8 mouse cellular contexts compared by ENCODE assay signal in genomic region chr8:71671549-71671965, GRCm38 (mm10). TPM values are rescaled to one million over a fixed set of nuclear protein-coding genes. Genes with fewer than 3 reads are reported as not detected.
DNase-seq lines count a peak whose midpoint lies in the region; ATAC-seq lines count a peak whose summit lies in the region.

Gene Unc13a, minus strand, starts transcription at chr8:71671757.

- peak within 1 kb of the TSS; percentile 60 for H3K4me3 ChIP-seq in brown adipose tissue, adult 24 weeks (ENCODE audit: insufficient read depth, low read depth, low read length)
- peak within 1 kb of the TSS; percentile 51 to 57 for H3K4me3 ChIP-seq in heart, embryonic 14.5 days (ENCODE audit: control insufficient read depth in 1 of 2, insufficient read depth in 1 of 2, low read depth in 1 of 2, low read length in 2 of 2)
- H3K4me3 ChIP-seq in liver, embryonic 12.5 days = peak within 1 kb of the TSS; percentile 58

- under 1% methylated on average over 42 of the region's 42 CpGs for WGBS in heart, embryonic 14.5 days
- 0% methylated on average over 41 of the region's 42 CpGs for WGBS in liver, embryonic 12.5 days (ENCODE audit: insufficient replicate concordance)

- no peaks in the 10 kb centered on the region for H3K36me3 ChIP-seq in heart, embryonic 14.5 days (ENCODE audit: control insufficient read depth, insufficient read depth, low read length)
- no peaks in the 10 kb centered on the region for H3K36me3 ChIP-seq in liver, embryonic 12.5 days
- H3K36me3 ChIP-seq in splenic B cell, adult 2 months (ENCODE audit: control insufficient read depth, insufficient read depth, low read length, poor library complexity, severe bottlenecking) = no peaks in the 10 kb centered on the region

- H3K27ac ChIP-seq in brown adipose tissue, adult 24 weeks (replicated peaks; ENCODE audit: low read depth, low read length) = peak within 1 kb of the TSS; percentile 42; the same call in 1 of the 2 replicates
- peak within 1 kb of the TSS in 1 of 2 experiments; percentile 28; a peak in 2 of 4 replicates for H3K27ac ChIP-seq in heart, embryonic 14.5 days (replicated peaks in 1 of 2; ENCODE audit: control insufficient read depth in 1 of 2, insufficient read depth in 1 of 2, low read depth in 2 of 2, low read length in 2 of 2)
- no peak within 1 kb of the TSS for H3K27ac ChIP-seq in liver, embryonic 12.5 days

- peak; percentile 95 for DNase-seq in CD4-positive, CD25-positive, alpha-beta regulatory T cell, adult 2 months (ENCODE audit: low read depth, low spot score)
- DNase-seq in kidney, postnatal 10 days = peak; percentile 95
- peak; percentile 94 for DNase-seq in naive thymus-derived CD4-positive, alpha-beta T cell, adult 2 months (ENCODE audit: low read depth)
- peak; percentile 93 for DNase-seq in splenic B cell, adult 2 months (ENCODE audit: low read depth, low spot score)

- peak; percentile 83 for ATAC-seq in erythroid progenitor cell, adult 5-6 weeks (replicated peaks; ENCODE audit: low FRiP score, poor library complexity, severe bottlenecking)
- ATAC-seq in heart, embryonic 14.5 days (ENCODE audit: insufficient number of reproducible peaks, insufficient read depth, low FRiP score, low read depth) = peak; percentile 41
- ATAC-seq in liver, embryonic 12.5 days = peak; percentile 59

- H3K4me1 ChIP-seq in brown adipose tissue, adult 24 weeks (ENCODE audit: control insufficient read depth, insufficient read depth, insufficient read length, low read length) = peaks cover 18% of the 10 kb centered on the region
- peaks cover 15 to 47% of the 10 kb centered on the region in 2 experiments for H3K4me1 ChIP-seq in heart, embryonic 14.5 days (ENCODE audit: control insufficient read depth in 2 of 2, insufficient read depth in 2 of 2, low read length in 2 of 2)
- peaks cover 53% of the 10 kb centered on the region for H3K4me1 ChIP-seq in liver, embryonic 12.5 days

- H3K4me2 ChIP-seq in heart, embryonic 14.5 days (ENCODE audit: low read length) = peak within 1 kb of the TSS; percentile 99
- peak within 1 kb of the TSS; percentile 92 for H3K4me2 ChIP-seq in liver, embryonic 12.5 days

- H3K9ac ChIP-seq in heart, embryonic 14.5 days (ENCODE audit: low read length) = peak within 1 kb of the TSS; percentile 65
- H3K9ac ChIP-seq in liver, embryonic 12.5 days = 0 out of 2 replicates have a peak within 1 kb of the TSS, but pooled peaks have one; percentile 29

- no peaks in the 10 kb centered on the region for H3K27me3 ChIP-seq in heart, embryonic 14.5 days (ENCODE audit: control insufficient read depth, insufficient read depth, low read length)
- peaks cover 50% of the 10 kb centered on the region for H3K27me3 ChIP-seq in liver, embryonic 12.5 days (replicated peaks)
- no peaks in the 10 kb centered on the region for H3K27me3 ChIP-seq in splenic B cell, adult 2 months (ENCODE audit: control insufficient read depth, insufficient read depth, low read length, poor library complexity, severe bottlenecking)

- no peaks in the 10 kb centered on the region for H3K9me3 ChIP-seq in heart, embryonic 14.5 days (ENCODE audit: control insufficient read depth, low read length)
- no peaks in the 10 kb centered on the region for H3K9me3 ChIP-seq in liver, embryonic 12.5 days (replicated peaks)

RNA-seq across cellular contexts. Expression of gene Unc13a, which starts in this region (rescaled TPM):
- polyA plus RNA-seq in brown adipose tissue, adult 24 weeks (2012; ENCODE audit: insufficient read depth, insufficient read length, missing spikeins) = 0.32 and 1.6 TPM in 2 replicates
- not detected in 2 replicates for total RNA-seq in erythroid progenitor cell, adult 5-6 weeks (2015; ENCODE audit: low replicate concordance)
- total RNA-seq in erythroid progenitor cell, adult 5-6 weeks (2017; ENCODE audit: low replicate concordance) = not detected in 2 replicates
- polyA plus RNA-seq in heart, embryonic 14.5 days (2014; fragmentation: Nextera tagmentation; extraction: Ambion mirVana) = 0.38 and 0.89 TPM in 2 replicates
- polyA plus RNA-seq in liver, embryonic 12.5 days (2016; fragmentation: Nextera tagmentation; extraction: Ambion mirVana) = 0.22 and 0.31 TPM in 2 replicates

Comparison
In these comparisons a context has a peak if more than half of its experiments do, and no peak if none do; other contexts are left out.
1. Peak in ATAC-seq in erythroid progenitor cell, adult 5-6 weeks; RNA of the gene not detected or under 1 TPM.
2. Peak in ATAC-seq, H3K4me3 ChIP-seq, H3K9ac ChIP-seq and H3K4me2 ChIP-seq in heart, embryonic 14.5 days; RNA of the gene not detected or under 1 TPM.
3. Peak in ATAC-seq, H3K4me3 ChIP-seq, H3K9ac ChIP-seq and H3K4me2 ChIP-seq in liver, embryonic 12.5 days; RNA of the gene not detected or under 1 TPM.